Mouse (Mus musculus): Measurements from ENCODE around the gene Cst6. TPM values are rescaled to one million over a fixed set of nuclear protein-coding genes. Genes with fewer than 3 reads are reported as not detected.

The Cst6 gene
- polyA plus RNA-seq, 1 experiment from 2014 or later = not detected

DNA sequence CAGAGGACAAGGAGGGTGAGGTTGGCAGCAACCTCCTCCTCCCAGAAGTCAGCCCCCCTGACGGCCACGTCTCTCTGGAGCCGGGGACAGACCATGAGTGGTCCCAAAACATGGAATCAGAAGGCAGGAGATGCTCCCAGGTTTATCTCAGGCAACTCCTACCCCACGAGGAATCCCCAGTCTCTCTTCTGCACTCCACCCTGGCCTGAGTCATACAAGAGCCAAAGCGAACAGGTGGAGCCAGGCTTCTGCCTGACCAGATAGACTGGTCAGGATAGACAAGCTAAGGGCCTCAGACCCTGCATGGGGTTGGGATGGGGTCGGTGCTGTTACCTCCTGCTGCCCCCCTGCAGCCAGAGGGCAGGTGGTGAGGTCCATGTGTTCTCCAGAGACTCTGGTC, 1.3 kb downstream of the Cst6 start:
- no peaks in the 10 kb centered on the region for H3K36me3 ChIP-seq (replicated peaks; ENCODE audit: insufficient read depth, low read length)
- no peak overlapping the region for H3K4me3 ChIP-seq (ENCODE audit: low read depth, low read length)
- no peak overlapping the region for H3K9ac ChIP-seq (replicated peaks)
- H3K4me1 ChIP-seq (ENCODE audit: insufficient read depth) = peaks cover 6% of the 10 kb centered on the region; the same call in 1 of the 2 replicates
- ATAC-seq (no peak), DNase-seq (no peak)
- WGBS (ENCODE audit: insufficient replicate concordance) = 73% methylated on average over 6 of the region's 6 CpGs
- H3K27me3 ChIP-seq (ENCODE audit: insufficient read depth, low read length) = no peaks in the 10 kb centered on the region
- no peak overlapping the region for H3K4me2 ChIP-seq (ENCODE audit: low read depth, low read length)
- TF ChIP-seq CTCF (IDR thresholded peaks at IDR 0.05; ENCODE audit: low read depth) (no peak), EP300 (IDR thresholded peaks at IDR 0.05; ENCODE audit: low read depth) (no peak)
- H3K9me3 ChIP-seq (ENCODE audit: low read length) = no peaks in the 10 kb centered on the region
- H3K27ac ChIP-seq (ENCODE audit: low read depth) = no peak overlapping the region

- DNase-seq = no peak
- H3K4me2 ChIP-seq (ENCODE audit: low read depth, low read length) = no peak overlapping the region
- H3K36me3 ChIP-seq (replicated peaks; ENCODE audit: insufficient read depth, low read length) = no peaks in the 10 kb centered on the region
- H3K9me3 ChIP-seq (ENCODE audit: low read length) = no peaks in the 10 kb centered on the region
- no peak overlapping the region for H3K4me3 ChIP-seq (ENCODE audit: low read depth, low read length)
- whole genome bisulfite sequencing (ENCODE audit: insufficient replicate concordance) = 66% methylated on average over 6 of the region's 6 CpGs
- H3K9ac ChIP-seq (replicated peaks) = no peak overlapping the region
- H3K27me3 ChIP-seq (ENCODE audit: insufficient read depth, low read length) = no peaks in the 10 kb centered on the region
- TF ChIP-seq EP300 (IDR thresholded peaks at IDR 0.05; ENCODE audit: low read depth) = no peak
- TF ChIP-seq CTCF (IDR thresholded peaks at IDR 0.05; ENCODE audit: low read depth) = no peak
- H3K27ac ChIP-seq (ENCODE audit: low read depth) = no peak overlapping the region
- H3K4me1 ChIP-seq (ENCODE audit: insufficient read depth) = peaks cover 6% of the 10 kb centered on the region; the same call in 1 of the 2 replicates
- ATAC-seq = no peak
Measured at GRCm38 (mm10) chr19:5345297-5346131, 3.9 kb downstream of the Cst6 start.

DNA sequence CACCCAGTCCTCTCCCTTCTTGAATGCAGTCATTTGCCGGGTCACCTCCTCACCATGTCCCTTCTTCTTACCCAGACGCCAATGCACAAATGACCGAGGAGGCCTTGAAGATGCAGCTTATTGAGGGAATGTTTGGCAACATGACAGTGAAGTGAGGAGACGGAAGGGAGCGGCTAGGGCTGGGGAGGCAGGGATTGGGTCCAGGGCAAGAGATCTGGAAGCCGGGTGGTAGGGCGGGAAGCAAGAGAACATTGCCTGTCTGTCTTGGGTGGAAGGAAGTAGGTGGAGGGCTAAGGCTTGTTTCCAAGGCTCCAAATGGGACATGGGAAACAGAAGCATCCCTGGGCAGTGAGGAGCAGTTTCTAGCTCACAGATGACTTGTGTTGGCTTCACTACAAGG, 8.0 kb downstream of the Cst6 start:
- no peak overlapping the region for H3K4me2 ChIP-seq (ENCODE audit: low read depth, low read length)
- DNase-seq (no peak), ATAC-seq (no peak)
- H3K27me3 ChIP-seq (ENCODE audit: insufficient read depth, low read length) = no peaks in the 10 kb centered on the region
- H3K4me1 ChIP-seq (ENCODE audit: insufficient read depth) = no peaks in the 10 kb centered on the region
- TF ChIP-seq CTCF (IDR thresholded peaks at IDR 0.05; ENCODE audit: low read depth) = no peak
- TF ChIP-seq EP300 (IDR thresholded peaks at IDR 0.05; ENCODE audit: low read depth) = no peak
- H3K27ac ChIP-seq (ENCODE audit: low read depth) = no peak overlapping the region
- H3K9me3 ChIP-seq (ENCODE audit: low read length) = no peaks in the 10 kb centered on the region
- WGBS (ENCODE audit: insufficient replicate concordance) = 78% methylated on average over 7 of the region's 7 CpGs
- no peak overlapping the region for H3K4me3 ChIP-seq (ENCODE audit: low read depth, low read length)
- no peaks in the 10 kb centered on the region for H3K36me3 ChIP-seq (replicated peaks; ENCODE audit: insufficient read depth, low read length)
- no peak overlapping the region for H3K9ac ChIP-seq (replicated peaks)

DNA sequence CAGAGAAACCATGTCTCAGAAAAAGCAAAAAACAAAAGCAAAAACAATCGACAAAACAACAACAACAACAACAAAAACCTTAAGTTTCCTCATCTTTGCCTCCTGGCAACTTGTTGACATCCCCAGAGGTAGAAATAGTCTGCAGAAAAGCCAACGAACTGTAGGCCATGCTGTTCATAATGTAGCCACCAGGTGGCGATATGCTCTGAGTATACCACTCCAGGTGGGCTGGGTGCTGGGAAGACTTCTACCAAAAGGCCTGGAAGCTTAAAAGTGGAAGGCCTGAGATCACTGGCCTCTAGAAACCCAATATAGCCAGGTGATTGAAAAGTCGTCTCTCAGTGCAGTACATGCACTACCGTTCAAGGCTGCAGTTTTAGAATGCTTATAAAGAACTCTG, 11.4 kb downstream of the Cst6 start:
- H3K9me3 ChIP-seq (ENCODE audit: low read length) = no peaks in the 10 kb centered on the region
- 20% methylated on average over 5 of the region's 5 CpGs for WGBS (ENCODE audit: insufficient replicate concordance)
- H3K9ac ChIP-seq (replicated peaks) = no peak overlapping the region
- DNase-seq (peak; percentile 83), ATAC-seq (no peak)
- H3K4me1 ChIP-seq (ENCODE audit: insufficient read depth) = no peaks in the 10 kb centered on the region
- no peak overlapping the region for H3K4me2 ChIP-seq (ENCODE audit: low read depth, low read length)
- H3K4me3 ChIP-seq (ENCODE audit: low read depth, low read length) = no peak overlapping the region
- no peak for TF ChIP-seq EP300 (IDR thresholded peaks at IDR 0.05; ENCODE audit: low read depth)
- TF ChIP-seq CTCF (IDR thresholded peaks at IDR 0.05; ENCODE audit: low read depth) = peak; percentile 95
- H3K27ac ChIP-seq (ENCODE audit: low read depth) = no peak overlapping the region
- H3K27me3 ChIP-seq (ENCODE audit: insufficient read depth, low read length) = no peaks in the 10 kb centered on the region
- no peaks in the 10 kb centered on the region for H3K36me3 ChIP-seq (replicated peaks; ENCODE audit: insufficient read depth, low read length)

DNA sequence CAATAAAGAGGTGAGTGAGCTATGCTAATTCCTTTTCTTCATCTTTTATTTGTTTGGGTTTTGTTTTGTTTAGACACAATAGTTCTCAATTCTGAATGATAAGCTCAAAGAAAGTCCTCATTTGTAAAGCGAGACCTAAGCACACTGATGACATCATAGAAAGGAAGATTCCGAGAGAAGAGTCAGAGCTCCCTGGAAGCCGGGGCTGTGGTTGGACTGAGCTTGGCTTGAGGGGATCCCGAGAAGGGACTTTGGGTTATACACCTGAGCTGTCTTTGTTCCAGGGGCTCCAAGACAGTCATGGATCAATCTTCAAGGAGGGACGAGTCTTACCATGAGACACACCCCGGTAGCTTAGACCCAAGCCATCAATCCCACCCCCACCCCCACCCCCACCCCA, 13.9 kb downstream of the Cst6 start, which contains the start of gene Catsper1:
Gene Catsper1 (plus strand): TSS at position 301 of the 400 bp plus-strand sequence.
- Histone ChIP-seq H3K9me3 (ENCODE audit: low read length) (no peaks in the 10 kb centered on the region), H3K36me3 (replicated peaks; ENCODE audit: insufficient read depth, low read length) (no peaks in the 10 kb centered on the region), H3K4me3 (ENCODE audit: low read depth, low read length) (no peak within 1 kb of the TSS), H3K4me2 (ENCODE audit: low read depth, low read length) (no peak within 1 kb of the TSS), H3K27ac (ENCODE audit: low read depth) (no peak within 1 kb of the TSS), H3K4me1 (ENCODE audit: insufficient read depth) (no peaks in the 10 kb centered on the region), H3K9ac (replicated peaks) (no peak within 1 kb of the TSS), H3K27me3 (ENCODE audit: insufficient read depth, low read length) (no peaks in the 10 kb centered on the region)
- no peak for ATAC-seq
- no peak for DNase-seq
- TF ChIP-seq EP300 (IDR thresholded peaks at IDR 0.05; ENCODE audit: low read depth) (no peak), CTCF (IDR thresholded peaks at IDR 0.05; ENCODE audit: low read depth) (no peak)
- WGBS (ENCODE audit: insufficient replicate concordance) = 84% methylated on average over 6 of the region's 6 CpGs

GRCm38 (mm10) chr19:5334741-5335140, 14.6 kb downstream of the Cst6 start:
- 68% methylated on average over 5 of the region's 5 CpGs for WGBS (ENCODE audit: insufficient replicate concordance)
- Histone ChIP-seq H3K9ac (replicated peaks) (no peak overlapping the region), H3K27ac (ENCODE audit: low read depth) (no peak overlapping the region), H3K4me2 (ENCODE audit: low read depth, low read length) (no peak overlapping the region), H3K4me3 (ENCODE audit: low read depth, low read length) (no peak overlapping the region), H3K36me3 (replicated peaks; ENCODE audit: insufficient read depth, low read length) (no peaks in the 10 kb centered on the region), H3K4me1 (ENCODE audit: insufficient read depth) (no peaks in the 10 kb centered on the region), H3K27me3 (ENCODE audit: insufficient read depth, low read length) (no peaks in the 10 kb centered on the region), H3K9me3 (ENCODE audit: low read length) (no peaks in the 10 kb centered on the region)
- ATAC-seq (no peak), DNase-seq (no peak)
- TF ChIP-seq EP300 (IDR thresholded peaks at IDR 0.05; ENCODE audit: low read depth) (no peak), CTCF (IDR thresholded peaks at IDR 0.05; ENCODE audit: low read depth) (no peak)
